Mouse (Mus musculus) lung, postnatal 0 days (tissue): Measurements from ENCODE around the gene Slc1a5.

Source experiments
- CTCF ChIP-seq: IDR thresholded peaks from 2 replicates; pipeline ENCODE4 v1.5.1; 2016; ENCODE audit warnings: antibody characterized with exemption, mild to moderate bottlenecking
- EP300 ChIP-seq: IDR thresholded peaks from 2 replicates; pipeline ENCODE4 v1.6.1; 2016; ENCODE audit warnings: antibody characterized with exemption, mild to moderate bottlenecking, control low read depth

GRCm38 (mm10) chr7:16781555-16781815, 345 bp downstream of the Slc1a5 start:
- TF ChIP-seq CTCF (no peak), EP300 (no peak)
